Mouse (Mus musculus) neural tube, embryonic 13.5 days (tissue): ENCODE data around the gene Selenow. TPM values are rescaled to one million over a fixed set of nuclear protein-coding genes. Genes with fewer than 3 reads are reported as not detected.

Experiments
- ATAC-seq: fragments of 200-750 bp; cut with Nextera tagmentation; 2 replicates; pipeline ENCODE4 v1.8.0; 2017; ENCODE audit warnings: low read depth, mild to moderate bottlenecking, moderate TSS enrichment, moderate library complexity
- H3K27ac ChIP-seq: fragments of 300-500 bp; sonication (generic); replicated peaks from 2 replicates; pipeline ENCODE4 v1.5.1; 2015; ENCODE audit warnings: moderate library complexity, mild to moderate bottlenecking, inconsistent platforms
- H3K27me3 ChIP-seq: fragments of 300-500 bp; sonication (generic); 2 replicates; pipeline ENCODE4 v1.6.1; 2015; ENCODE audit warnings: mild to moderate bottlenecking, inconsistent platforms
- H3K36me3 ChIP-seq: fragments of 300-500 bp; sonication (generic); 2 replicates; pipeline ENCODE4 v1.6.1; 2015; ENCODE audit warnings: mild to moderate bottlenecking, inconsistent platforms
- H3K4me1 ChIP-seq: fragments of 300-500 bp; sonication (generic); replicated peaks from 2 replicates; pipeline ENCODE4 v1.6.1; 2015; ENCODE audit warnings: inconsistent platforms
- H3K4me2 ChIP-seq: fragments of 300-500 bp; sonication (generic); 2 replicates; pipeline ENCODE4 v1.6.1; 2015; ENCODE audit warnings: inconsistent platforms, mild to moderate bottlenecking, moderate library complexity
- H3K4me3 ChIP-seq: fragments of 300-500 bp; sonication (generic); 2 replicates; pipeline ENCODE4 v1.5.1; 2015; ENCODE audit warnings: mild to moderate bottlenecking, inconsistent platforms
- H3K9ac ChIP-seq: fragments of 300-500 bp; sonication (generic); 2 replicates; pipeline ENCODE4 v1.6.1; 2015; ENCODE audit warnings: moderate library complexity, mild to moderate bottlenecking, inconsistent platforms
- H3K9me3 ChIP-seq: fragments of 300-500 bp; sonication (generic); 2 replicates; pipeline ENCODE4 v1.6.1; 2016; ENCODE audit warnings: inconsistent platforms
- WGBS: fragments of 180-500 bp; shearing (Covaris S2); methylation state at CpG from one replicate; pipeline ENCODE4 v1.1.7; 2015; 5-methylcytosine and 5-hydroxymethylcytosine counted together
- polyA plus RNA-seq: library from polyadenylated mRNA; unstranded; fragments of >200 nt; fragmentation: Nextera tagmentation; extraction: Ambion mirVana; gene quantifications from 2 replicates; pipeline ENCODE4 v1.2.1, GENCODE M21; 2015

The Selenow gene
- polyA plus RNA-seq, 1 experiment from 2014 or later: 1,452 TPM

DNA sequence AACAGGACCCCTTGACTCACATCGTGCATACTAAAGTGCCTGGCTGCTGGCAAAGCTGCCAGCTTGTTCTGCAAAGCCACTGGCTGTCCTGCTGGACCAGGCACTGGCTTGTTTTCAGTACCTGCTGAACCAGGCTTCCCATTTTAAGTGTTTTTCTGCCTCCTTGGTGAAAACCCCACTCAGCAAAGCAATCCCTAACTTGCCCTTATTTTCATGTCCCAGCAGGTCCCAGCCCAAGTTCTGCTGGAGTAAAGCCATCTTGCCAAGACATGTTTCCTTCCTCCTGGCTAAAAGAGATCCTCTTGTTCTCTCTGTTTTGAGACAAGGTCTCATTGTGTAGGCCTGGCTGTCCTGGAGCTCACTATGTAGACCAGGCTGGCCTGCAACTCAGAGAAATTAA lies 22.1 kb upstream of the Selenow start:
- H3K9ac ChIP-seq: no peak overlapping the region
- peak overlapping the region; percentile 72 for H3K4me2 ChIP-seq
- no peaks in the 10 kb centered on the region for H3K9me3 ChIP-seq
- H3K27me3 ChIP-seq: no peaks in the 10 kb centered on the region
- peak overlapping the region; percentile 75 for H3K4me3 ChIP-seq
- no peak overlapping the region for H3K27ac ChIP-seq
- H3K4me1 ChIP-seq: peaks cover 22% of the 10 kb centered on the region
- WGBS: 97% methylated on average over 1 of the region's 1 CpGs
- peaks cover 50% of the 10 kb centered on the region for H3K36me3 ChIP-seq
- no peak for ATAC-seq

DNA sequence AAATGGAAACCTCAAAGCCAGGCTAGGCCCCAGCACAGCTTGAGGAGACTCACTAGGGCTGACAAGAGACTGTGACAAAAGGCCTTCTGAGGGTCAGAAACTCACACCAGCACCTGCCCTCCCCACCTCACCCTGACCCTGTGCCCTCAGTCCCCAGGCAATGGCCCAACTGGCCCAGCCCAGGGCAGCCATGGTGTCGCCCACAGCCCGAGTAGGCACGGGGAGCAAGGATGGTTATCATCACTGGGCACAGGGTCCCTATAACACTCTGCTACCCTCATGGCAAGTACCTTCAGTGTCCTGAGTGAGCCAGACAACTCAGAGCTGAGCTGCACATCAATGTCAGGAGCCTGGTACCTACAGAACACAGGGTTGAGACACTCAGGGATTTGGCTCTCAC lies 16.4 kb upstream of the Selenow start:
- no peak overlapping the region for H3K4me3 ChIP-seq
- 96% methylated on average over 3 of the region's 3 CpGs for WGBS
- no peaks in the 10 kb centered on the region for H3K9me3 ChIP-seq
- no peaks in the 10 kb centered on the region for H3K27me3 ChIP-seq
- no peak overlapping the region for H3K9ac ChIP-seq
- H3K4me1 ChIP-seq: no peaks in the 10 kb centered on the region
- no peak for ATAC-seq
- peaks cover 91% of the 10 kb centered on the region for H3K36me3 ChIP-seq
- H3K27ac ChIP-seq: no peak overlapping the region
- no peak overlapping the region for H3K4me2 ChIP-seq

DNA sequence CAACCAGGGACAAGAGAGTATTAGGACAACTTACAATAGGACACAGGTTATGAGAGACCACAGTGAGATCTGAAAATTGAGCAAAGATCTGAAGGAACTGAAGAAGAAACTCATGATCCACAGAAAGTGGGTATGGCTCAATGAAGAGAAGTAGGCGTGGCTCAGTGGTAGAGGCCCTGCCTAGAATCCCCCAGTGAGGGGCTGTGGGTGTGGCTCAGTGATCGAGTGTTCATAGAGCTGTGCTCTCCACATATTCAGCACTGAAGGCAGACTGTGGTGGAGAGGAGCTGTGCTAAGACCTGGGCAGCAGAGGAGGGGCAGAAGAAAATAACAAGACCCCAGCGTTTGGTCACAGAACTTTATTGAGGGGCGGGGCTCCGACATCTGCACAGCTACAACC lies 15.3 kb upstream of the Selenow start:
- Histone ChIP-seq H3K9ac (no peak overlapping the region), H3K27me3 (no peaks in the 10 kb centered on the region), H3K4me1 (no peaks in the 10 kb centered on the region), H3K27ac (no peak overlapping the region), H3K4me2 (no peak overlapping the region), H3K4me3 (no peak overlapping the region), H3K9me3 (no peaks in the 10 kb centered on the region), H3K36me3 (peaks cover 80% of the 10 kb centered on the region)
- WGBS: 88% methylated on average over 5 of the region's 5 CpGs
- no peak for ATAC-seq

DNA sequence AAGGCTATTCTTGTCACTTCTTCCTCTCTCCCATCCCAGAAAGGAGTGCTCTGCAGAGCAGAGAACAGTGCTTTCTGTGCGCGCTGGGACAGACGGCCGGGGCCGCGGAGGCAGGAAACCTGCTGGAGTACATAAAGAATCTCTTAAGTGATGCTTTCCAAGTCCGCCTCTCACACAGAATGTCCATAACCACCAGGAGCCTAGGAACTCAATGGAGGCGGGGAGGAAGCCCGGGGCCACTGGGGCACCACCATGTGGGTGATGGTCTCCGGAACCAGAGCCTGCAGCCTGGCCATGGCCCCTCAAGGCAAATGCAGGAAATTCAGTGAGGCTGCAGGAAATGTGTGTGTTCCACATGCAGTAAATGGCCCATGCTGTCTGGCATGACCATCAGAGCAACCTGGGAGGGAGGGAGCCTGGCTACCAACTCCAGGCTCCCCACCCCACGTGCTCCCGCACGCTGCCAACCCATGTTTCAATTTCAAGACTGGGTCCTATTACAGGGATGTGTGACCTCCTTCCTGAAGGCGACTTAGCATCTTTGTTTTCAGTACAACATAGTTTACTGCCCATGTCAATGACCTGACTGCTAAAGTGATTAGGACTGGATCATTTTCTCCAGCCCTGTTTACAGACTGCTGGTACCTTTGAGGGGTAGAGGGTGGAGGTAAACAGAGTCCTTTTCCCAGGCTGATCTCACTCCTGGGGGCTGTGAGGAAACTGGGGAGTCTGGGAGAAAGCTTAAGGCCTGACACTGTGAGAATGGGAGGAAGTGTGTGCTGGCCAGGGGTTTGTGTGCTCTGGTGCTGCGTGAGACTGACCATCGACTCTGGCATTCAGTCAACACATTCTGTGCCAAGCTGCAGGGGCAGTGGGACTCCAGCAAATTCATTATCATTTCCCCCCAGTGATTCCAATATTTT lies 11.5 kb upstream of the Selenow start:
- 59% methylated on average over 16 of the region's 16 CpGs for WGBS
- H3K4me3 ChIP-seq: no peak overlapping the region
- ATAC-seq: no peak
- no peak overlapping the region for H3K4me2 ChIP-seq
- H3K9ac ChIP-seq: no peak overlapping the region
- H3K27me3 ChIP-seq: no peaks in the 10 kb centered on the region
- 0 out of 2 replicates have a peak overlapping the region, but pooled peaks have one; percentile 7 for H3K27ac ChIP-seq
- no peaks in the 10 kb centered on the region for H3K4me1 ChIP-seq
- no peaks in the 10 kb centered on the region for H3K9me3 ChIP-seq
- H3K36me3 ChIP-seq: peaks cover 42% of the 10 kb centered on the region

DNA sequence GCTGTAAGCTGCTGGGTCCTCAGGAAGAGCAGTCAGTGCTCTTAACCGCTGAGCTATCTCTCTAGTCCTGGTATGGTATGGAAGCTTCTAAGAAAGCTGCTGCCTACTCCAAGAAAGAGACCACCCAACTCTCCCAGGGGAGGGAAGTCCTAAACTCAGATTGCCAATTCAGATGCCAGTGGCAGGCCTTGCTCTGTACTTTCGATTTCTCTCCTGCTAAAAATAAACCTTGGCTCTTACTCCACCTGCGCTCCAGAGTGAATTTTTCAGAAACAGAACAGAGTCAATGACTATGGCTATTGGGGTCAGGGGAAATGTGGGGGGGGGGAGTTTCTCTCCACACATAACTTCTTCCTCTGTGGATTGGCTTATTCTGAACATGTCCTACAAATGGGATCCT lies 9.4 kb upstream of the Selenow start:
- ATAC-seq: no peak
- WGBS: 87% methylated on average over 3 of the region's 3 CpGs
- Histone ChIP-seq H3K4me3 (no peak overlapping the region), H3K4me2 (no peak overlapping the region), H3K4me1 (no peaks in the 10 kb centered on the region), H3K9me3 (no peaks in the 10 kb centered on the region), H3K27ac (no peak overlapping the region), H3K9ac (no peak overlapping the region), H3K36me3 (peaks cover 21% of the 10 kb centered on the region), H3K27me3 (no peaks in the 10 kb centered on the region)

DNA sequence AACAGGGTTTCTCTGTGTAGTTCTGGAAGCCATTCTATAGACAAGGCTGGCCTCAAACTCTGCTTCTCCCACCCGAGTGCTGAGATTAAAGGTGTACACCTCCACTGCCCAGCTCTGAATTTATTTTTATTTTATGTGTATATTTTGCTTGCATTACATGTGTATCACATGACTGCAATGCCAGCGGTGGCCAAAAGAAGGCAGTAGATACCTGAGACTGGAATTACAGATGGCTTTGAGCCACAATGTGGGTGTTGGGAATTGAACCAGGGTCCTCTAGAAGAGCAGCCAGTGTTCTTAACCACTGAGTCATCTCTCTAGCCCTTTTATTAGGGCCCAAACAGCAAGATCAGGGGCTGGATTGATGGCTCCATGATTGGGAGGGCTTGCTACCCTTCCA lies 8.3 kb upstream of the Selenow start:
- peaks cover 10% of the 10 kb centered on the region for H3K36me3 ChIP-seq
- H3K9ac ChIP-seq: no peak overlapping the region
- H3K9me3 ChIP-seq: no peaks in the 10 kb centered on the region
- no peak overlapping the region for H3K4me3 ChIP-seq
- no peaks in the 10 kb centered on the region for H3K27me3 ChIP-seq
- WGBS: 62% methylated on average over 2 of the region's 2 CpGs
- ATAC-seq: no peak
- H3K27ac ChIP-seq: no peak overlapping the region
- no peak overlapping the region for H3K4me2 ChIP-seq
- H3K4me1 ChIP-seq: no peaks in the 10 kb centered on the region

DNA sequence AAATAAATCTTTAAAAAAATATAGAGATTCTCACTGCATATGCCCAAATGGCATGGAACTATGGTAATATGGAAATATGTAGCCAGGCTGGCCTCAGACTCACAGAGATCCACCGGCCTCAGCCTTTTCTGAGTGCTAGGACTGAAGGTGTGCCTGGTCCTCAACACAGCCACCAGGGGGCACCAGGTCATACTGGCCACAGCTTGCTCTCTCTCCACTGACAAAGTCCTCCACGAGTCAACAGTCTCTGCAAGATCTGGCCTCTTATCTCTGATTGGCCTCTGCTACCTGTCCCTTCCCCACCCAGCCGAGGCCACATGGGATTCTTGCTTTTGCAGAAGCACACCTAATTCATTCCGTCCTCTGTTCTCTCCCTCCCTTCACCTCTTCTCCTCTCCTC lies 7.7 kb upstream of the Selenow start:
- 39% methylated on average over 4 of the region's 4 CpGs for WGBS
- Histone ChIP-seq H3K4me1 (no peaks in the 10 kb centered on the region), H3K27me3 (no peaks in the 10 kb centered on the region), H3K9ac (no peak overlapping the region), H3K27ac (no peak overlapping the region), H3K36me3 (peaks cover 4% of the 10 kb centered on the region), H3K4me2 (no peak overlapping the region), H3K4me3 (no peak overlapping the region), H3K9me3 (no peaks in the 10 kb centered on the region)
- ATAC-seq: no peak

DNA sequence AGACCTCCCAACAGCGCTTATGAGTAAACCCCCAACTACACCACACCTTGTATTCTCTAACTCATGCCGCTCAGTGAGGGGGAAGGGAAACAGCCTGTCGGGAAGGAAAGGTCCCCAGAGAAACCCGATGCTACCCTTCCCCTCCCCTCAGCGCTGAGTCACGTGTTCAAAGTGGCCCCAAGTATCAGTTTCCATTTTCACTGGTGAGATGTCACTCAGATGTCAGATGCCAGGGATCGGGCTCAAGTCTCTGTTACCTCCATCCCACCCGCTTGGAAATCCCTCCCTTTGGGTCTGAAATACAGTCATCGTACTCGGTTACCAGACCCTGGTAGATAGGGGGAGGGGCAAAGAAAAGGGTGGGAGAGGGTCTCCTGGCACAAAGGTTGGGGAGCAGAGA lies 406 bp downstream of the Selenow start:
- Histone ChIP-seq H3K9me3 (no peaks in the 10 kb centered on the region), H3K4me3 (peak overlapping the region; percentile 82), H3K9ac (peak overlapping the region; percentile 90), H3K4me2 (peak overlapping the region; percentile 77), H3K27me3 (no peaks in the 10 kb centered on the region), H3K36me3 (peaks cover 32% of the 10 kb centered on the region), H3K4me1 (peaks cover 28% of the 10 kb centered on the region), H3K27ac (peak overlapping the region; percentile 87)
- peak; percentile 66 for ATAC-seq
- under 1% methylated on average over 10 of the region's 10 CpGs for WGBS

DNA sequence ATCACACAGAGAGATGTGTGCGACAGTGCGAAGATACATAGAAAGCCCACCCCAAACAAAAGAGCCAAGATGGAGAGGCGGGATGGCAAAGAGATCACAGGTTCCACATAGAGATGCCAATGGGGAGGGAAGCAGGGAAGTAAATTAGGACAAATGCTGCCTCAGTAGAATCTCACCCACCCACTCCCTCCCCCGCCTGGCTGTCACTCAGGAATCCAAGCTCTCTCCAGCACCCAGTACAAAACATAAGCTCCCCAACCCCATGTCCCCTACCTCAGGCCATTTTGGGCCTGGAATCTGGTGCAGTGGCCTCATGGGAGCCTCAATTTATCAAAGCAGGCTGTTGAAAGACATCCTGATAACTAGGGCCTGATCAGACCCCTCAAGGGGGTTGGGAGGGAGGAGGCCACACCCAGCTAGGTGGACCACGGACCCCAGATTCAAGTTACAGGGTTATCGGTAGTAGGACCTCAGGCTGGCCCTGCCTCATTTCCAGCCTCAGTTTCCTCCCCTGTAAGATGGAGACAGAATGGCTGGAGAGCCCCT lies 1.5 kb downstream of the Selenow start:
- H3K4me3 ChIP-seq: peak overlapping the region; percentile 82
- H3K27ac ChIP-seq: no peak overlapping the region
- no peaks in the 10 kb centered on the region for H3K9me3 ChIP-seq
- peak overlapping the region; percentile 90 for H3K9ac ChIP-seq
- H3K36me3 ChIP-seq: peaks cover 40% of the 10 kb centered on the region
- H3K27me3 ChIP-seq: no peaks in the 10 kb centered on the region
- no peak for ATAC-seq
- peak overlapping the region; percentile 77 for H3K4me2 ChIP-seq
- 88% methylated on average over 6 of the region's 6 CpGs for WGBS
- peaks cover 28% of the 10 kb centered on the region for H3K4me1 ChIP-seq

DNA sequence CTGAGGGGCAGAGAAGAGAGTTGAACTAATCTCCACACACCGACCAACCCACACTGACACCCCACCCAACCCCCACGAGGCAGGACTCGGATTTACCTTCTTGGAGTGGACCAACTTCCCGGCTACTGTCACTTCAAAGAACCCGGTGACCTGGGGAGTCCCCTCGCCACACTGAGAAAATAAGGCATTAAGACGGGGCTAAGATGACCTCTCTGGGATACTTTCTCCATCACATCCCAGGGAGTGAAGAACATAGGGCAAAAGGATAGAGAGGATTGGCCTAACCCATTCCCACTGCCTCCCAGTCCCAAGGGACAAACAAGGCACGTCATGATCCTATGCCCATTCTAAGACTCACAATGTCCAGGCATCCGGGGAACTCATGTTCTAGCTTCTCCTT lies 2.3 kb downstream of the Selenow start:
- no peaks in the 10 kb centered on the region for H3K27me3 ChIP-seq
- no peaks in the 10 kb centered on the region for H3K9me3 ChIP-seq
- no peak overlapping the region for H3K9ac ChIP-seq
- peaks cover 28% of the 10 kb centered on the region for H3K4me1 ChIP-seq
- peak overlapping the region; percentile 82 for H3K4me3 ChIP-seq
- H3K27ac ChIP-seq: no peak overlapping the region
- H3K36me3 ChIP-seq: peaks cover 40% of the 10 kb centered on the region
- 93% methylated on average over 9 of the region's 9 CpGs for WGBS
- no peak for ATAC-seq
- peak overlapping the region; percentile 77 for H3K4me2 ChIP-seq

DNA sequence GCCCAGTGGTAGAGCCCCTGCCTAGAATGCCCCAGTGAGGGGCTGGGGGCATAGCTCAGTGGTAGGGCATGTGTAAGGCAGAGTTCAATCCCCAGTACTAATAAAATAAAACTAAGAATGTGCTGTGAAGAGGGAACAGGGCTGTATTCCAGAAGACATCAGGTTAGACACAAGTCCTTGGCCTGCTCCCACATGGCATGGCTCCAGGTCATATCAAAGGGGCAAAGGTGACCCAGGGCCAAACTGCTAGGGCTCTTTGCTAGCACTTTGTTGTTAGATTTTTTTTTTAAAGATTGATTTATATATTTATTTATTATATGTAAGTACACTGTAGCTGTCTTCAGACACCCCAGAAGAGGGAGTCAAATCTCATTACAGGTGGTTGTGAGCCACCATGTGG lies 3.8 kb downstream of the Selenow start:
- Histone ChIP-seq H3K4me2 (no peak overlapping the region), H3K27me3 (no peaks in the 10 kb centered on the region), H3K9ac (no peak overlapping the region), H3K36me3 (peaks cover 40% of the 10 kb centered on the region), H3K9me3 (no peaks in the 10 kb centered on the region), H3K4me3 (no peak overlapping the region), H3K4me1 (peaks cover 28% of the 10 kb centered on the region), H3K27ac (no peak overlapping the region)
- ATAC-seq: no peak

DNA sequence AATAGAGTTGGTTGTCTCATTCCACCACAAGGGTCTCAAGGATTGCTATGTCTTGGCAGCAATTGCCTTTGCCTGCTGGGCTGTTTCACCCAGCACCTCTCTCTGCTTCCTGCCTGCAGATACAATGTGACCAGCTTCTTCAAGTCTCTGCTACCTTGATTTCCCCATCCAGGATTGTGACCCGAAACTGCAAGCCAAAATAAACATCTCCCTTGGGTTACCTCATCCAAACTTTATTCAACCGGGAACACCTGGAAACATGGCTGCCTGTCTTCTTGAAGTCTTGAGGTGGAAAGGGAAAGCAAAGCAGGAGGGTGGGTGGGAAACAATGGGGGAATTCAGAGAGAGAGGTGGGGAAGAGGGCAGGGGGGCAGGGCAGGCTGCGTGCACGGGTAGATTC lies 5.2 kb downstream of the Selenow start:
- Histone ChIP-seq H3K27ac (no peak overlapping the region), H3K9ac (no peak overlapping the region), H3K27me3 (no peaks in the 10 kb centered on the region), H3K9me3 (no peaks in the 10 kb centered on the region), H3K36me3 (peaks cover 40% of the 10 kb centered on the region), H3K4me3 (no peak overlapping the region), H3K4me1 (peaks cover 22% of the 10 kb centered on the region), H3K4me2 (no peak overlapping the region)
- WGBS: 88% methylated on average over 4 of the region's 4 CpGs
- no peak for ATAC-seq
